Mouse (Mus musculus): ENCODE data around the gene Alas2. TPM values are rescaled to one million over a fixed set of nuclear protein-coding genes. Genes with fewer than 3 reads are reported as not detected.

The Alas2 gene
- polyA plus RNA-seq (2017; shearing (Covaris generic)) = 1 to 10 TPM; 4.2 to 5.1 TPM

DNA sequence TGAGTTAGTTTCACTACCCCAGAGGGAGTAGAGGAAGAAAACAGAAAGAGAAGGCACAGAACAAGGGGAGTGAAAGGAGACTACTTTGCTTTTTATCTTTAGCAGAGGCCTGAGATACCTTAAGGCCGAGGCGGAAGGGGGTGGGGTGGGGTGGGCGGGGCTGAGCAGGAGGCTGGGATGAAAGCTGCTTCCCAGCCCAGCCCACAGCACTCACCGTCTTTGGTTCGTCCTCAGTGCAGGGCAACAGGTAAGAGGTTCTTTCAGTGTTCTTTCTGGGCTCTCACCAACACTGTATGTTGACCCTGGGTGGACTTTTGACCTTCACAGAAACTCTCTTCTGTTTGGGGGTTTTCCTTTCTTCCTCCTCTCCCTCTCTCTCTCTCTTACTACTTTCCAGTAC lies at the start of gene Alas2:
Gene Alas2 (plus strand): TSS at position 137 of the 400 bp plus-strand sequence.

DNA sequence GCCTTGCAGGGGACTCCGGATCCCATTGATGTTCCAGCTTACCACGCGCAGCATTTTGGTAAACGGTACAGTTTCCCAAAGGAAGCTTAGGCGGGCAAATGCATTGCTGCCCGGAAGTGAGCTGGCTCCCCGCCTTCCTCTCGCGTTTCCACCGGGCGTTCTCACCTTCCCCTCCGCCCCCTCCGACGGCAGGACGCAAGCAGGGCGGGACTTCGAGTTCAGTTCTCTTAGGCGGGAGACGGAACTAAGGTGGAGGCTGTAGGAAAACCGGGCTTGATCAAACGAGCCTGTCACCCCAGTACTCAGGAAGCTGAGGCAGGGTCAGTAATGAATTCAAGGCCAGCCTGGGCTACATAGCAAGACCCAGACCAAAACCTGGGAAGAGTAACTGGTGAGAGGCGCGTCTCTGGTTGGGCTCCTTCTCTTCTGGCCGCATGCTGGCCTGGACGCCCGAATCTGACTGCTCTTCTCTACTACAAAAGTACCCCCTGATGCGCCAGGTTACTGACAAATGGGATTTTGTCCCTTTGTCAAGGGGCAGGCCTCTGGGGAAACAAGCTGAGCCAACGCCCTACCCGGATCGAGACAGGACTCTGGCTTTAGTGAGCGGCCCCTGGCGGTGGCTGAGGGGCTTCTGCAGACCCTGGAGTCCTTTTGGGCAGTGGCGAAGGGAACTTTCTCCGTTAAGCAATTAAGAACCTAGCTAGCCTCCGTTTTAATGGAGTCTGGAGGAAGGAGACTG lies 41.0 kb downstream of the Alas2 start, which contains the start of gene Pfkfb1:
Gene Pfkfb1 (plus strand): TSS at position 207 of the 742 bp plus-strand sequence.

DNA sequence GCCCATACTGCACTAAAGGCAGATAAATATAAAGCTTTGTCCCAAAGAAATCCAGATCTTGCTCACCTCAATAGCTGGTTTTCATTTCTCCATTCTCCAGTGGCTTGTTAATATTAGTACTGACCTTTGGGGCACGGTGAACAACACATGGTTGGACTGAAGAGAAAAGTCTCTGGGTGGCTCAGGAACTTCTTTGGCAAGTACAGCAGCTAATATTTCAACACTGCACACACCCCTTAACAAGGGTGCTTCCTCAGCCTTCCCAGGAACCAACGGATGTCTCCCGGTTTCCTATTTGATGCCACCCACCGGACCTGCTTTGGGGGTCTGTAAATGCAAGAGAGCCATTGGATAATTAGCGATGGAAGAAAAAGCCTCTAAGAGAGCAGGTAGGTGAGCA lies 42.5 kb downstream of the Alas2 start, which contains the start of gene Apex2:
Gene Apex2 (minus strand): TSS at position 173 of the 400 bp plus-strand sequence.

Other genes with a start within 250 kb of the Alas2 start
- gene Tmem29, start 88.2 kb upstream of the Alas2 start, polyA plus RNA-seq (2017; shearing (Covaris generic)) = 10 to 100 TPM in 1 of 2 experiments, 1 to 10 TPM in 1; 5.9 to 11.3 TPM
- 1 to 10 TPM; 3.2 to 3.8 TPM for gene Pfkfb1, start 40.9 kb downstream of the Alas2 start, polyA plus RNA-seq (2017; shearing (Covaris generic))
- 10 to 100 TPM; 13.8 to 22.5 TPM for gene Apex2, start 42.5 kb downstream of the Alas2 start, polyA plus RNA-seq (2017; shearing (Covaris generic))
- not detected for gene Tro, start 110.2 kb downstream of the Alas2 start, polyA plus RNA-seq (2017; shearing (Covaris generic))

Data from activated CD4-positive, CD25-positive, alpha-beta regulatory T cell (primary cell).